Mouse (Mus musculus) telencephalon, adult 2 months (tissue): ENCODE measurements around the gene Slc25a31.

Experiments used
- DNase-seq: peaks from one replicate; pipeline ENCODE4 v3.0.0-alpha.2; 2011; ENCODE audit warnings: low read depth, low spot score

Slc25a31 gene

DNA sequence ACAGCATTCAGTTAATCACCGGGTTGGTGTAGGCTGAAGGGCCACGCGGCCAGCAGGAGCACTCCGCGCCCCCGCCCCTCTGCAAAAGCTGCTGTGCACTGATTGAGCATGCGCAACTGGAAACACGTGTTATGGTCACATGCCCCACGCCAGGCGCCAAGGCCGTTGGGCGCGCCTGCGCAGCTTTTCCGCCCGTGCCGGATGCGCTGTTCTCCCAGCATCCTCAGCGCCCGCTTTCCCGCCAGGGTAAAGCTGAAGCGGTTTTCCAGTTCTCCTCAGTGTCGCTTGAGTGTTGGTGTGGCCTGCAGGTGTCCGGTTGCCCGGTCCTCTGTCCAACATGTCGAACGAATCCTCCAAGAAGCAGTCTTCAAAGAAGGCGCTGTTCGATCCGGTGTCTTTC is at the start of gene Slc25a31:
Gene Slc25a31, plus strand, starts transcription at position 201 of the 400 bp plus-strand sequence.
- DNase-seq, result no peak

- no peak for DNase-seq
These were observed 48.4 kb upstream of the Slc25a31 start for GRCm38 (mm10) chr3:40660231-40660630.

- DNase-seq, result no peak
These were observed 42.5 kb upstream of the Slc25a31 start for GRCm38 (mm10) chr3:40666109-40666508.

GRCm38 (mm10) chr3:40666861-40667719 is 41.6 kb upstream of the Slc25a31 start:
- DNase-seq, result no peak

DNA sequence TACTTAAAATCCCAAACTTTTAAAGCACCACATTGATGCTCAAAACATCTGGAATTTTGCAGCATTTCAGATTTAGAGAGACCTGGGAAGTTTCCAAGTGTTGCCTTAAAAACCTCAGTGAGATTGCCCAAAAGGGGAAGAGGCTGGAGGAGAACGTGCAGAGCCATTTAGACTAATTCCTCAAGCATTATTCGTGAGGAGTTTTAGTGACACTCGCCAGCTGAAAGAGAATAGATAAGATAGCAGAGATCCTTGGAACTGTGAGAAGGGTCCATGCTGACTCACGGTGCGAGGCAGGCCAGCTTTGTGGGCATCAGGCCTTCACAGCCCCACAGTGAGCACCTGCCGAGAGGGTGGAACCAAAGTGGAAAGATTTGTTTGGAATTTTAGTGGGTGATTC is 39.8 kb upstream of the Slc25a31 start:
- DNase-seq, result no peak

DNA sequence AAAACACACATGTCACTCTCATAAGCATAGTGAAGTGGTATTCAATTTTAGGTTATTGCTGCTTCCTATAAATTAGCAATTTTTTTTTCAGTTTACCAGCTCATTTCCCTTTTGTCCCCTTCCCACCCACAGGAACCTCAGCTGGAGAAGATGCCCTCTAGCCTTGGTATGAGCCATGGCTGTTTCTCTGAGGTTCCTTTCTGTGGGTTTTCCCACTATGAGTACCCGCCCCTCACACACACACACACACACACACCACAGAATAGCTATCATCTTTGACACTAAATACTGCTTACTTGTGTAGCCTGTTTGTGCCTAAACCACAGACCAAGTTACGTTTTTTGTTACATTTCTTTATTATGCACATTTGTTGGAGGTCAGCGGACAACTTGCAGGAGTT is 39.3 kb upstream of the Slc25a31 start:
- no peak for DNase-seq

GRCm38 (mm10) chr3:40673515-40673914 is 35.1 kb upstream of the Slc25a31 start:
- DNase-seq, result no peak

GRCm38 (mm10) chr3:40674873-40675405 is 33.7 kb upstream of the Slc25a31 start:
- DNase-seq, result no peak

DNA sequence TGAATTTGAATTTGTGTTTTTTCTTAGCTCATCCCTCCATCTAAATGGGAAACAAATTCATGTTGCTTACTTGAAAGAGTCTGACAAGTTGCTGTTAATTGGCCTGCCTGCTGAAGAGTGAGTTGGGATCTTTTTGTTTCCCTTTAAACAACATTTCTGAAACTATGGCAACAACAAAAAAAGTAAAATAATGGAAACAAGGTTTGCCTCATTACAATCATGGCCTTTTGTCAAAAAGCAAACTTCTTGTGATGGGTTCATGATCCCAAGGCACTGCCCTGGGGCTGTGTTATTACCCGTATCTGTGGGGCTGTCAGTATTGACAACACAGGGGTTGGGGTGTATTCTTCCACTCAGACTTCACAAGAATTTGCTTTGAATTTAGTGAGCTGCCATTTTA is 29.8 kb upstream of the Slc25a31 start:
- DNase-seq, result no peak

DNA sequence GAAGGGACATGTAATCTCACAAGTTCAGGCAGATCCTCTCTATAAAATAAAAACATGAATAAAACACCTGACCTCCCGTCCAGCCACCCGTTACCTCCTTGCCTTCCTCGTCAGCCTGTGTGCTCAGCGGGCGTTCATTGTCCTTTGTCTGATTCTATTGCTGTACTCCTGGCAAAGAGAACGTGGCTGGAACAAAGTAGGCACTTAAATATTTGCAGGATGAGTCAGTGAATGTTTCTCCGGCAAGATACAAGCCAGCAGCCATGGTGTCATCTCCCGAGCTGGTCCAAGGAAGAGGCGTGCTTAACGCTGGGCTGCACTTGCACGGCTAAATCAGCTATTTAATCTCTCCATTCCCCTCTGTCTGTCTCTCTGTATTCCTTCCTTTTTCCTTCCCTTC is 26.3 kb upstream of the Slc25a31 start:
- DNase-seq, result peak; percentile 32

GRCm38 (mm10) chr3:40683171-40683570 is 25.5 kb upstream of the Slc25a31 start:
- DNase-seq, result no peak

GRCm38 (mm10) chr3:40685855-40686515 is 22.7 kb upstream of the Slc25a31 start:
- no peak for DNase-seq

DNA sequence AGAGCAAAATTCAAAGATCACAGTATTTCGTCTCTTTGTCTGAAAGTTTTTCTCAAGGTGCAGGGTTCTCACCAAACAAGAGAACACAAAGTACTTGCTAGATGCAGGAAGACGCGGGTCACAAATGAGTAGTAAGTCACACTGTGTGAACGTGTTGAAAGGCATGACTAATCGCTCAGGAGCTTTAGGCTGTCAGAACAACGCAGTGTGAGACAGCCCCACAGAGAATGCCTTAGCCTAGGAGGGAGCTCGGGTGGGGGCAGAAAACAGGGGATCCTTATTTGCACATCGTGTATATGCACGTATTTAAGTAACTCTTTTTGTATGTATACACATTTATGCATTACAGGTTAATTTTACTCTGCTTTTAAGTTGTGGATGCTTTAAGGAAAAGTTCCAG is 21.8 kb upstream of the Slc25a31 start:
- DNase-seq, result no peak

GRCm38 (mm10) chr3:40687588-40687987 is 21.1 kb upstream of the Slc25a31 start:
- DNase-seq, result no peak

- DNase-seq, result no peak
These were observed 17.1 kb upstream of the Slc25a31 start for GRCm38 (mm10) chr3:40691566-40691965.

DNA sequence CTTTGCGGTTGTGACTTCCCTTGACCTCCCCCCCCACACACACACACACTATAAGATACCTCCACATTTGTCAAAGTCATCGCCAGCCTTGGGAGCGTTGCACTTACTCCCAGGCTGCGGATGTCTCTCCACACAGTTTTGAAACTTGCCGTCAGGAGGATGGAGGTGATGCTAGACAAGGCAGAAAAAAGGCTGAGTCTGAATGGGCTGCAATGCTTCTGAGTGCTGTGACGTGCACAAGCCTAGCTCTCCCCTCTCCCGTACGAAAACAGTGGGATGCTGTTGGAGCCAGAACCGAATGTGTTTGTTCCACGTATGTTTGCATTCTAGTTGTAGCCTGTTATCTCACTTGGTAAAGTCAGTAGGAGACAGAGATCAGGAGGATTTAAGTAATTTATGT is 15.2 kb upstream of the Slc25a31 start:
- DNase-seq, result no peak

DNA sequence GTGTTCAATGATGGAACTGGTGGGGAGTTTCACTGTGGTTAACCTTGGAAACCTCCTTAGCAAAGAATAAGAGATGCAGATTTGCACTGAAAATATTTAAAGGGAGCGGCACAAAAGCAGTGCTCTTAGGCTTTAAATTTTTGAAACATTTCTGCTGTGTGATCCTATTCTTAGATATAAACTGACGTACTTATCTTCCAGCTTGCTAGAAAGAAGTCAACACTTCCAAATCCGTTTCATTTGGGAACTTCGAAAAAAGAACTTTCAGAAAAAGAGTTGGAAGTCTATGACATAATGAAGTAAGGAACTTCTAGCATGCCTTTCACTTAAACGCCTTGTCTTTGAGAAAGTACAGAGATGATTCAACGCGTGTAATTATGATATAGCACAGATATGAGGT is 14.7 kb upstream of the Slc25a31 start:
- peak; percentile 48 for DNase-seq

- no peak for DNase-seq
These were observed 14.2 kb upstream of the Slc25a31 start for GRCm38 (mm10) chr3:40694438-40694837.

DNA sequence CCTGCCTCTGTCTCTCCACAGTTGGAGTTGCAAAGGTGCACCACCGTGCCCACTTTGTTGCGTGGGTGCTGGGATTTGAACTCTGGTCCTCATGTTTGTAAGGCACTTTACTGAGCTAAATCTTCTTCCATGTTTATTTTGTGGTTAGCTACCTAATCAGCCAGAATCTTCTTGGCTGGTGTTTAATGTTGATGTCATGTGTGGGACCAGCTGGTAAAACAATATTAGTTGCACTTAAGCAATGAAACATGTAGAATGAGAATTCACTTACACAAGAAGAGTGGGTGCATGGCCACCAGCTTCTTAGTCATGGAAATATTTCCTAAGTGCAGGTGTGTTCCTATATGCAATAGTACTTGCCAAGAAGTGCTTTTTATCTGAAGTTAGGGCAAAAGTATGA is 13.5 kb upstream of the Slc25a31 start:
- no peak for DNase-seq

- no peak for DNase-seq
These were observed 9.8 kb upstream of the Slc25a31 start for GRCm38 (mm10) chr3:40698834-40699233.

GRCm38 (mm10) chr3:40704816-40705430 is 3.7 kb upstream of the Slc25a31 start:
- no peak for DNase-seq

- DNase-seq, result no peak
These were observed 7.4 kb downstream of the Slc25a31 start for GRCm38 (mm10) chr3:40716056-40716455.
